Mouse (Mus musculus) naive thymus-derived CD4-positive, alpha-beta T cell, adult 2 months (primary cell): ENCODE results near the gene Stk38.

Source experiments
- DNase-seq: peaks from one replicate; pipeline ENCODE4 v3.0.0-alpha.2; 2011; ENCODE audit warnings: low read depth

The Stk38 gene

GRCm38 (mm10) chr17:28926380-28926779 lies 81.4 kb downstream of the Stk38 start:
- peak; percentile 83 for DNase-seq

- no peak for DNase-seq
Measured at GRCm38 (mm10) chr17:28924957-28925595, 82.7 kb downstream of the Stk38 start.

- no peak for DNase-seq
Measured at GRCm38 (mm10) chr17:28922096-28922495, 85.7 kb downstream of the Stk38 start.

- no peak for DNase-seq
Measured at GRCm38 (mm10) chr17:28921086-28921485, 86.7 kb downstream of the Stk38 start.
